Mouse (Mus musculus) stomach, embryonic 15.5 days (tissue): ENCODE data around the gene Plod1. TPM values are rescaled to one million over a fixed set of nuclear protein-coding genes. Genes with fewer than 3 reads are reported as not detected.
A peak's percentile ranks its signal among the peaks of the same experiment; 100 is the strongest.

ENCODE experiments used
- ATAC-seq: fragments of 200-750 bp; cut with Nextera tagmentation; 2 replicates; pipeline ENCODE4 v1.8.0; 2017; ENCODE audit warnings: low read depth, moderate number of reproducible peaks, moderate TSS enrichment; ENCODE audit not compliant: insufficient read depth, low FRiP score
- H3K27ac ChIP-seq: fragments of 300-500 bp; sonication (generic); 2 replicates; pipeline ENCODE4 v1.5.1; 2015; ENCODE audit warnings: mild to moderate bottlenecking, inconsistent platforms
- H3K27me3 ChIP-seq: fragments of 300-500 bp; sonication (generic); replicated peaks from 2 replicates; pipeline ENCODE4 v1.6.1; 2015; ENCODE audit warnings: inconsistent platforms
- H3K36me3 ChIP-seq: fragments of 300-500 bp; sonication (generic); 2 replicates; pipeline ENCODE4 v1.6.1; 2015; ENCODE audit warnings: inconsistent platforms
- H3K4me1 ChIP-seq: fragments of 300-500 bp; sonication (generic); 2 replicates; pipeline ENCODE4 v1.6.1; 2015; ENCODE audit warnings: inconsistent platforms
- H3K4me2 ChIP-seq: fragments of 300-500 bp; sonication (generic); 2 replicates; pipeline ENCODE4 v1.6.1; 2015; ENCODE audit warnings: mild to moderate bottlenecking, inconsistent platforms
- H3K4me3 ChIP-seq: fragments of 300-500 bp; sonication (generic); replicated peaks from 2 replicates; pipeline ENCODE4 v1.5.1; 2015; ENCODE audit warnings: inconsistent platforms
- H3K9ac ChIP-seq: fragments of 300-500 bp; sonication (generic); 2 replicates; pipeline ENCODE4 v1.6.1; 2015; ENCODE audit warnings: inconsistent platforms
- H3K9me3 ChIP-seq: fragments of 300-500 bp; sonication (generic); 2 replicates; pipeline ENCODE4 v1.6.1; 2016; ENCODE audit warnings: inconsistent platforms
- WGBS: fragments of 180-500 bp; shearing (Covaris S2); methylation state at CpG from one replicate; pipeline ENCODE4 v1.1.7; 2015; 5-methylcytosine and 5-hydroxymethylcytosine counted together
- polyA plus RNA-seq: library from polyadenylated mRNA; unstranded; fragments of >200 nt; fragmentation: Nextera tagmentation; extraction: Ambion mirVana; gene quantifications from 2 replicates; pipeline ENCODE4 v1.2.1, GENCODE M21; 2015

Gene Plod1
- polyA plus RNA-seq, 1 experiment from 2014 or later: 43.7 TPM

DNA sequence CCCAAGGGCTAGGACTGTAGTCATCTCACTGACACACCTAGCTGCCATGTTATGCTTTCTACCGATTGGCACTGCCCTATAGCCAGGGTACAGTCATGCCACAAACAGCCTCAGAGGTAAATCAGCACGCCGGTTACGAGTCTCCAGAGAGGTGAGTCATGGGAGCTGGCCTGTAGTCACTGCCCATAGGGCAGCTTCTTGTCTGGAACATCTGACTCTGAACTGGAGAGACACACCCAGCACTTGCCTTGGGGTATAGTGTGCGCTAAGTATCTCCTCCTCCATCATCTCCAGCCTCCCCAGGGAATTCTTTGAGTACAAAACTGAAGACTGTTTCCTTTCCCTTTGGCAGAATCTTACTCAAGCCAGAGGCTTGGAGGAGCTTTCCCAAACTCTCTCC, 30.3 kb downstream of the Plod1 start:
- Histone ChIP-seq H3K9me3 (no peaks in the 10 kb centered on the region), H3K4me3 (no peak overlapping the region), H3K9ac (no peak overlapping the region), H3K4me1 (peaks cover 16% of the 10 kb centered on the region), H3K27me3 (no peaks in the 10 kb centered on the region), H3K36me3 (no peaks in the 10 kb centered on the region), H3K4me2 (no peak overlapping the region), H3K27ac (no peak overlapping the region)
- ATAC-seq: no peak
- WGBS: 80% methylated on average over 5 of the region's 5 CpGs

DNA sequence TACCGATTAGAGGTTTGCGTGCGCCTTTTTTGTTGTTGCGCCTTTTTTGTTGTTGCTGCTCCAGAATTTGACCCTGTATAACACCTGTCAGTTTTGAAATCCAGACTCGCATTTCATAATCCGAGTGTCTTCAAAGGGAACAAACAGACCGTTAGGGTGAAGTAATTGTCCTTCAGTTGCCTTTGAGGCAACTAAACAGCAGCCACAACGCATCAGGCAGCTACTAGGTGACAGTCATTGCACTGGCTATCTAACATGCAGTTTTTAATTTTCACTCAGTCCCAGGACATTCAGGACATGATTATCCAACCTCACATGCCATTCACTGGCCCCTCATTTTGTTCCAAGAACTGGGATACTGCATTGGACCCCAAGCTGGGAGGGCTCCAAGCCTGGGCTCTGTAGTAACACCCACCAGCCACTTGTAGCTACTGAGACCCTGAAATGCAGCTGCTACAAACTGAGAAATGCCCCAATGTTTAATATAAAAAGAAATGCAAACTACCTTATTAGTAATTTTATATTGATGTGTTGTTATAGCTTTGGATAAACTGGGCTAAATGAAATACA, 31.4 kb downstream of the Plod1 start:
- Histone ChIP-seq H3K4me2 (peak overlapping the region; percentile 76), H3K9me3 (no peaks in the 10 kb centered on the region), H3K36me3 (0 out of 2 replicates have a peak, but pooled peaks cover 7% of the 10 kb centered on the region), H3K4me1 (peaks cover 16% of the 10 kb centered on the region), H3K9ac (no peak overlapping the region), H3K27ac (no peak overlapping the region), H3K4me3 (peak overlapping the region; percentile 98), H3K27me3 (no peaks in the 10 kb centered on the region)
- WGBS: 2% methylated on average over 8 of the region's 8 CpGs
- no peak; the same call in 1 of the 2 replicates for ATAC-seq

DNA sequence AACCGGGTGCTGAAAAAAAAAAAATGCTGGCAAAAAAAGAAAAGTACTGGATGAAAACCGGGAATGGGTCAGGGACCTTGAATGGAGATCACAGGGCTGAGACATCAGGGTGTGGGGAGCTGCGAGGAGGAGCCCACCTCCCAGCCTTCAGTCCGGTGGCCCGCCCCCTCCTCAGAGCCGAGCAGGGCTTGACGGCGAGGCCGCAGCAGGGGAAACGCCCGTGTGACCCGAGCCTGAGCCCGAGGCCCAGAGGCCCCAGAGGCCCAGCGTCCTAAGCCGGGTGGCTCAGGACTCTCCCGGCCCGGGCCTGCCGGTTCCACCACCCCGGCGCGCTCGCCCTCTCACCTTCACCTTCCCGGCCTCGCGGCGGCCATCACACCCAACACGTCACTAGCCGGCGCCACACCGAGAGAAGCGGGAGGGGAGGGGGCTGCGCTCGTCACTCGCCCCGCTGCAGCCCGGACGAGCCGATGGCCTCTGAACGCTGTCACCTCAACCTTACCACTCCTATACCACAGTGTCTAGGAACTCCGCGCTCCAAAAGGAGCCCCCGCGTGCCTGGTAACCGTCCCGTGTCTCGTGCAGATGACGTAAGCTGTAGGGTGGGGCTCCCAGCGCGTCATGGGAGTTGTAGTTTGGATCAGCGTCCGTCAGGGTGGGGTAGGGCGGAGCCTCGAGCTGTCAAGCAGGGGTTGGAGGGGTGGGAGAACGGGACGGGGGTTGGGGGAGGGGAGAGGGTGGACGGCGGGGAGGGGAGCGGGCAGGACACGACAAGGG, 32.1 kb downstream of the Plod1 start, which contains the start of gene Mfn2:
TSS of gene Mfn2 (minus strand) at position 392 of the 777 bp plus-strand sequence.
- WGBS: under 1% methylated on average over 53 of the region's 59 CpGs

DNA sequence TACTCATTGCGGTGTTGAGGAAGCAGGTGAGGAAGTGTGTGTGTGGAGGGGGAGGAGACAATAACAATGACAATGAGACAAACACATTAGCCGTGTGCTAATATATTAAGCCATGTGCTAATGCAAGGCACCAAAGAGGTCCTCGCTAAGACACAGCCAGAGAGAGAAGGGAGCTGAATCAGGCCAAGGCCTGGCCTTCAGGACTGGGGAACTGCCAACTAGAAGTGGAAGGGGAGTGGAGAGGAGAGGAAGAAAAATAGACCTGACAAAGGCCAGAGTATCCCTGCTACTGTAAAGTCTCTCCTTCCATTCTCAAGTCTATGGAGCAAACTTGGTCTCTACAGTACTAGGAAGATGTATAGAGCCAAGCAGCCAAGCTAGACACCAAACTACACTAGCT, 33.0 kb downstream of the Plod1 start:
- 0 out of 2 replicates have a peak, but pooled peaks cover 12% of the 10 kb centered on the region for H3K36me3 ChIP-seq
- 62% methylated on average over 3 of the region's 3 CpGs for WGBS
- no peak for ATAC-seq
- peak overlapping the region; percentile 67 for H3K4me2 ChIP-seq
- no peaks in the 10 kb centered on the region for H3K27me3 ChIP-seq
- H3K9ac ChIP-seq: peak overlapping the region; percentile 90
- H3K4me3 ChIP-seq: peak overlapping the region; percentile 98
- H3K4me1 ChIP-seq: peaks cover 16% of the 10 kb centered on the region
- no peak overlapping the region for H3K27ac ChIP-seq
- no peaks in the 10 kb centered on the region for H3K9me3 ChIP-seq

More for the DNA sequence above, 32.1 kb downstream of the Plod1 start, which contains the start of gene Mfn2:
- ATAC-seq: peak; percentile 93
- Histone ChIP-seq H3K4me2 (peak within 1 kb of the TSS; percentile 76), H3K4me1 (peaks cover 16% of the 10 kb centered on the region), H3K4me3 (peak within 1 kb of the TSS; percentile 98), H3K9ac (peak within 1 kb of the TSS; percentile 90), H3K27me3 (no peaks in the 10 kb centered on the region), H3K36me3 (0 out of 2 replicates have a peak, but pooled peaks cover 7% of the 10 kb centered on the region), H3K9me3 (no peaks in the 10 kb centered on the region), H3K27ac (peak within 1 kb of the TSS; percentile 80)

DNA sequence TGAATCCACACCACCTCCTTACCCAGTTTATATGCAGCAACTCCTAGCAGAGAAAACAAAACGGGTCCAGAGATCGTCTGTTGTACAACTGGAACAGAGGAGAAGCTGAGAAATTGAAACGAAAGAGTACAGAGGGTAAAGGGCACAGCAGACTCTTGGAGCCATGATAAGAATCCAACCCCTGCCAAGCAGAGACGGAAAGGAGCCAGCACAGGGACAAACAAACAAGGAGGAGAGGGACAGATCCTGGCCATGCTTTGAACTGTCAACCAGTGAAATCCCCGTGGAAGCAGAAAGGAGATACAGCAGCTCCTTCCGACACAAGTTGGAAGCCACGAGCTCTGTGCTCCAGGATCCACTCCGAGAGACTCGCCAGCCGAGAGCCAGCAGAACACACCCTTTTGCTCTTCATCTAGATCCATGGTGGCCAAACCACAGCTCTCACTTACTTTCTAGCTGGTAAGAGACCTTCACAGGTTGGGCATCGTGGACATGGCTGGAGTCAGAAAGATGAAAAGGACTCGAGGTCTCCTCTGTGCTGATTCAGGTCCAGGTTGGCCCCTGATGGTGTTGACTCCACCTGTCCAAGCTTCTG, 33.6 kb downstream of the Plod1 start:
- H3K27me3 ChIP-seq: no peaks in the 10 kb centered on the region
- H3K27ac ChIP-seq: no peak overlapping the region
- H3K9me3 ChIP-seq: no peaks in the 10 kb centered on the region
- WGBS: 89% methylated on average over 12 of the region's 12 CpGs
- no peak for ATAC-seq
- H3K4me3 ChIP-seq: no peak overlapping the region
- no peak overlapping the region for H3K9ac ChIP-seq
- no peak overlapping the region for H3K4me2 ChIP-seq
- peaks cover 18% of the 10 kb centered on the region; the same call in 1 of the 2 replicates for H3K36me3 ChIP-seq
- H3K4me1 ChIP-seq: peaks cover 16% of the 10 kb centered on the region

DNA sequence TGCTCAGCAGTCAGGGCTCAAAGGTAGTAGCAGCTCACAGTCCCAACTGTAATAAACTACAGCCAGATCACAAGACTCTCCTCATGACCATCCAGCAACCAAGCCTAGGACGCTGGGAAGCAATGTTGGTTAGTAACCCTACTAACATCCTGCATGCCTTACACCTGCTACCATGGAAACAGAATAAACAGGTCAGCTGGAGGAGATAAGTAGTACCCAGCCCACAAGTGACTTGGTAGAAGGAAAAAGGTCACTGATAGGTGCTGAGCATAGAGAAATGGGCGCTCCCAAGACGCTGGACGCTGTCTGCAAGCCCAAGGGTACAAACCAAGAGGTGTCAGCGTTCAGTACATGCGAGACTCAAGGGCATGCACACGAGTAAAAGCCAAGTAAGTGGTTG, 36.1 kb downstream of the Plod1 start:
- no peak for ATAC-seq

DNA sequence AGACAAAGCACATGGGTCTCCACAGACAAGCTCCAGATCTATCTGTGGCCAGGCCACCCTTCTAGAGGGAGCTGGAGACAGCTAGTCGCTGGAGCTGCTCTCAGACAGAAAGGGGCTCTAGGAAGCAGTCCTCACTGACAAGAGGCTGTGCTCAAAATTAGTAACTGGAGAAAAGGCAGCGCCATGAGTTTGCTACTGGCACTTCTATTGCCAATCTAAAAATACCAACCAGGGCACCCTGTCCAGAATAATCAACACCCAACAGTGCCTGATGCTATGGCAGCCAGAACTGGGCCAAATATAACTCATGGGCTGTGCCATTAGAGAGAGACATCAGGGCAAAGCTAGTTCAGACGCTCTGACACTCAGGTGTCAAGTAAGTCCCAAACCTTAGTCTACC, 39.2 kb downstream of the Plod1 start:
- Histone ChIP-seq H3K9ac (no peak overlapping the region), H3K4me1 (no peaks in the 10 kb centered on the region), H3K9me3 (no peaks in the 10 kb centered on the region), H3K27ac (no peak overlapping the region), H3K4me3 (no peak overlapping the region), H3K27me3 (no peaks in the 10 kb centered on the region), H3K4me2 (no peak overlapping the region), H3K36me3 (peaks cover 45% of the 10 kb centered on the region; the same call in 1 of the 2 replicates)
- ATAC-seq: no peak
- 84% methylated on average over 3 of the region's 3 CpGs for WGBS

More for the DNA sequence above, 36.1 kb downstream of the Plod1 start:
- no peaks in the 10 kb centered on the region for H3K9me3 ChIP-seq
- peaks cover 16% of the 10 kb centered on the region for H3K4me1 ChIP-seq
- no peak overlapping the region for H3K4me2 ChIP-seq
- H3K36me3 ChIP-seq: peaks cover 38% of the 10 kb centered on the region; the same call in 1 of the 2 replicates
- H3K4me3 ChIP-seq: no peak overlapping the region
- no peak overlapping the region for H3K27ac ChIP-seq
- WGBS: 78% methylated on average over 7 of the region's 7 CpGs
- no peaks in the 10 kb centered on the region for H3K27me3 ChIP-seq
- no peak overlapping the region for H3K9ac ChIP-seq

DNA sequence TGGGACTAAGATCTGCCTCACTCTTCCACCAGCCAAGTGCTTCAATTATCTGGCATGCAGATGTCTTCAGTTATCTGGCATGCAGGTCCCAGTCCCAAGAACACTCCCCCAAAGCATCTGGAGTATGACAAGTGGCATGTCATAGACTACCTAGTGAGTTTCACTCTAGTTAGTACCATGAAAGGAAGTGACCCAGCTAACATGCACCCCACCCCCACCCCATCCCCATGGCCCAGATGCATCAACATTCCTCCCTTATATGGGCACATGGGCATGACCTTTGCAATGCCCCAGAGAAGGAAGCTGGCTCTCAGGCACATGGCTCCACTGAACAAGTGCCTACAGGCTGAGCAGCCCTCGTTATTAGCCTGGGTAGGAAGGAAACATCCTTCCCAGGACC, 40.2 kb downstream of the Plod1 start:
- no peaks in the 10 kb centered on the region for H3K27me3 ChIP-seq
- H3K4me3 ChIP-seq: no peak overlapping the region
- no peak for ATAC-seq
- peaks cover 45% of the 10 kb centered on the region; the same call in 1 of the 2 replicates for H3K36me3 ChIP-seq
- no peaks in the 10 kb centered on the region for H3K9me3 ChIP-seq
- no peak overlapping the region for H3K9ac ChIP-seq
- no peak overlapping the region for H3K27ac ChIP-seq
- 44% methylated on average over 1 of the region's 1 CpGs for WGBS
- H3K4me1 ChIP-seq: no peaks in the 10 kb centered on the region
- no peak overlapping the region for H3K4me2 ChIP-seq

DNA sequence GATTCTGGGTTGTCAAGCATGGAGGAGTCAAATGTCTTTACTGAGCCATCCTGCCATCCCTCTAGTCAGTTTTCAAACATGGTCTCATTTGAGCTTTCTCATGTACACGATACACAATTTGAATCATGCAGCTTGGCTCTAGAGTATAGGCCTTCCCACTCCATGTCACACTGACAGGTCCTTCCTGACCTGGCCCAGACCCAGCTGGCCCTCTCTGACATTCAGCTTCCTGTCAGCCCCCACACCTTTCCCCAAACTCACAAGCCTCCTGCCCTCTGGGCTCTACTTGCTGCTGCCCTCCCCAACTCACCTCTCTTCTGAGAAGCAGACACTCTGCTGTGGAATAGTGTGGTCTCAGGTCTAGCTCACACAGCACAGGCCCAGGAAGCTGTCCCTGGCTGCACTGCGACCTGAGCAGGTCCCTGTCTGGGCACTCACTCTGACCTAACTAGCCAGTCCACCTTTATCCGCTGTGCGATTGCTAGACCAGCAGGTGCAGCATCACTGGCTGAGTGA, 40.7 kb downstream of the Plod1 start:
- Histone ChIP-seq H3K27me3 (no peaks in the 10 kb centered on the region), H3K4me1 (no peaks in the 10 kb centered on the region), H3K36me3 (peaks cover 47% of the 10 kb centered on the region; the same call in 1 of the 2 replicates), H3K27ac (no peak overlapping the region), H3K4me2 (no peak overlapping the region), H3K4me3 (no peak overlapping the region), H3K9ac (no peak overlapping the region), H3K9me3 (no peaks in the 10 kb centered on the region)
- ATAC-seq: no peak
- 87% methylated on average over 4 of the region's 4 CpGs for WGBS

DNA sequence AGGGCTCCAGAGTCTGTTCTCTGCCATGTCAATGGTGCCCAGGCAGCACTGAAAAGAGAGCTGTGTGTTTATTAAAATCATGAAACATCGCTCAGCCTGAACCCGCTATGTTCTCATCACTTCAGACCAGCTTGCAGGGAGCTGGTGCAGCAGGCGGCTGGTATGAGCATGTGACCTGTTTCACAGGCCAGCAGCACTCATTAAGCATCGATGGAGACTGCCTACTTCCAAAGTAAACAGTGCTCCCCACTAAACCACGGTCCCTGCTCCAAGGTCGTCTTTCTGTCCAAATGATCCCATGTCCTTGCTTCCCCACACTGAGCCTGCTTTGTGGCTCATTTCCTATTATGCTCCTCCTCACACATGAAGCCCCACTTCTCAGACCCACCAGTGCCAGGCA, 46.2 kb downstream of the Plod1 start:
- peaks cover 53% of the 10 kb centered on the region for H3K36me3 ChIP-seq

DNA sequence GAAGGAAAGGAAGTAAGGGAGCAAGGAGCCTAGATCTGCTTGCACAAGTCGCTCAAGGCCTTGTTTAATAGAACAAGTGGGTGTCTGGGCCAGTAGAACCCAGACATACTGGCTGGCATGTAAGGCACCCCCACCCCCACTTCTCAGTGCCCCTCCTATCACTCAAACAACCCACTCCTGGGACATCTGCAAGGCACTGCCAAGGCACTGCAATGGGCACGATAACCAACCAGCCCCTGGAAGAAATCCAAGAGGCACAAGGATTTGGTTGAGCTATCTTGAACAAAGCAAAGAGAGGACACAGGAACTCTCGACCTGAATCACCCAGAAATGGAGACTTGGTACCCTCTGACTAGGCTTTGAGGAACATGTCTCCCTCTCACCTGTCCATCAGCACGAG, 48.3 kb downstream of the Plod1 start:
- ATAC-seq: no peak
- 83% methylated on average over 4 of the region's 4 CpGs for WGBS
- H3K36me3 ChIP-seq: peaks cover 54% of the 10 kb centered on the region
- no peak overlapping the region for H3K4me3 ChIP-seq
- no peak overlapping the region for H3K4me2 ChIP-seq
- no peaks in the 10 kb centered on the region for H3K27me3 ChIP-seq
- no peak overlapping the region for H3K27ac ChIP-seq
- no peak overlapping the region for H3K9ac ChIP-seq
- H3K9me3 ChIP-seq: no peaks in the 10 kb centered on the region
- H3K4me1 ChIP-seq: no peaks in the 10 kb centered on the region

More for the DNA sequence above, 46.2 kb downstream of the Plod1 start:
- Histone ChIP-seq H3K4me1 (no peaks in the 10 kb centered on the region), H3K4me2 (no peak overlapping the region), H3K9ac (no peak overlapping the region), H3K27me3 (no peaks in the 10 kb centered on the region), H3K4me3 (no peak overlapping the region), H3K27ac (no peak overlapping the region), H3K9me3 (no peaks in the 10 kb centered on the region)
- ATAC-seq: no peak
- 77% methylated on average over 6 of the region's 6 CpGs for WGBS

DNA sequence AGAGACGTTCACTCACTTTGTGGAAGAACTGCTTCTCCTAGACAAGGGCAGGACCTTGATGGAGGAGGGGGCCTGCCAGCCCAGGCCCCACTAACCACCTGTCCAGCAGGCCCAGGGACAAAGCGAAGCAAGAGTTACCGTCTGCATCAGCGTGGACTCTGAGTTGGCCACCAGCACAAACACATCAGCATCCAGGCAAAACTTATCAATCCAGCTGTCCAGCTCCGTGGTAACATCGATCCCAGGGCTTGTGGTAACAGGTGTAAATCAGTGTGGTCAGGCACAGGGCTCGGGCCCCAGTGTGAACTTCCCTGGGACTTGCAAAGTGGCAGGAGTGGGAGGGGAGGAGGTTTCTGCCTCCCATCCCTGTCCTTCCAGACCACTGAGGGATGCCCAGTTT, 49.3 kb downstream of the Plod1 start:
- no peak overlapping the region for H3K4me3 ChIP-seq
- no peaks in the 10 kb centered on the region for H3K27me3 ChIP-seq
- ATAC-seq: no peak
- H3K4me1 ChIP-seq: no peaks in the 10 kb centered on the region
- H3K27ac ChIP-seq: no peak overlapping the region
- H3K9me3 ChIP-seq: no peaks in the 10 kb centered on the region
- peaks cover 59% of the 10 kb centered on the region for H3K36me3 ChIP-seq
- 92% methylated on average over 7 of the region's 7 CpGs for WGBS
- no peak overlapping the region for H3K4me2 ChIP-seq
- no peak overlapping the region for H3K9ac ChIP-seq
